Mouse (Mus musculus) spleen, adult 2 months (tissue): ENCODE data around the gene Slc16a6.

Experiments
- CTCF ChIP-seq: fragments of 200-500 bp; IDR thresholded peaks from 2 replicates; pipeline ENCODE4 v1.5.1; 2011; ENCODE audit warnings: mild to moderate bottlenecking, inconsistent platforms; ENCODE audit not compliant: insufficient read depth, insufficient read length, insufficient replicate concordance; ENCODE audit errors: extremely low read depth
- POLR2A ChIP-seq: fragments of 200-500 bp; IDR thresholded peaks from 2 replicates; pipeline ENCODE4 v1.6.1; 2011; ENCODE audit warnings: low read depth, low read length, inconsistent platforms

DNA sequence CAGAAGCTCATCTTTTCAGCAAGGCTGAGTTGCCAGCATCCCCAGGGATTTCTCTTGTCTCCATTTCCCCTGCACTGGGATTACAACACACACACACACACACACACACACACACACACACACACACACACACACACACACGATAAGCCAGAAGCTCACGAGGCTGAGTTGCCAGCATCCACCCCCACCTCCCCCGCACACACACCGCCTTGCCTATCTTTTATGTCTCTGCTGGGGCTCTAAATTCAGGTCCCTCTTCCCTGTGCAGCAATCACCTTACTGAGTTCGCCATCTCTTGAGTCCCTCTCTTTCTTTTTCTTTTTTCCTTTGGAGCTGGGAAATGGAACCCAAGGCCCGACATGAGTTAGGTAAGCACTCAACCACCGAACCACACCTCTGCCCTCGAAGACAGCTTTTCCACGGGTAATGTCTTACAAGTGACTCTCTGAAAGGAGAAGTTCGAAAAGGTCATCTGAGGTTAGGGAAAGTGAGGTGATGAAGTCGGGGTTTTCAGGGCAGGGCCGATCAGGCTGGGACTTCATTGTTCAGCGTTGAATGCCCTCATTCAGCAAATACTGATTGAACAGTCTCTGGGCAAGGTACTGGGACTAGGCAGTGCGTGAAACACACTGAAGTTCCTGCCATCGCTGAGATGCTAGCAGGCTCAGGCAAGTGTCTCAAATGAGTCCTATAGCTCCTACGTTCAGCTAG lies 6.3 kb upstream of the Slc16a6 start:
- no peak for TF ChIP-seq CTCF
- TF ChIP-seq POLR2A: no peak
